Mouse (Mus musculus) heart, embryonic 16.5 days (tissue): ENCODE measurements around the gene Klra9. TPM values are rescaled to one million over a fixed set of nuclear protein-coding genes. Genes with fewer than 3 reads are reported as not detected.
"Not testable (repeated sequence)": the region's sequence is repeated elsewhere in the genome, so short reads cannot be mapped to it uniquely, and the experiment has no call there.

Experiments used
- ATAC-seq: fragments of 200-750 bp; cut with Nextera tagmentation; replicated peaks from 2 replicates; pipeline ENCODE4 v1.8.0; 2017; ENCODE audit warnings: moderate number of reproducible peaks; ENCODE audit not compliant: insufficient read depth, low FRiP score; ENCODE audit errors: extremely low read depth
- H3K27ac ChIP-seq: fragments of 300-500 bp; sonication (generic); 2 replicates; pipeline ENCODE4 v1.5.1; 2014; ENCODE audit warnings: mild to moderate bottlenecking, low read length, control low read depth, moderate library complexity
- H3K27me3 ChIP-seq: fragments of 300-500 bp; sonication (generic); 2 replicates; pipeline ENCODE4 v1.6.1; 2014; ENCODE audit warnings: low read length, mixed read lengths; ENCODE audit not compliant: control insufficient read depth, insufficient read depth
- H3K36me3 ChIP-seq: fragments of 300-500 bp; sonication (generic); 2 replicates; pipeline ENCODE4 v1.6.1; 2014; ENCODE audit not compliant: control insufficient read depth, insufficient read depth
- H3K4me1 ChIP-seq: fragments of 300-500 bp; sonication (generic); 2 replicates; pipeline ENCODE4 v1.6.1; 2014; ENCODE audit warnings: low read length, mixed read lengths; ENCODE audit not compliant: control insufficient read depth, insufficient read depth
- H3K4me2 ChIP-seq: fragments of 300-500 bp; sonication (generic); 2 replicates; pipeline ENCODE4 v1.6.1; 2014; ENCODE audit warnings: low read depth, mild to moderate bottlenecking, control low read depth, low read length
- H3K4me3 ChIP-seq: fragments of 300-500 bp; sonication (generic); 2 replicates; pipeline ENCODE4 v1.5.1; 2014; ENCODE audit warnings: mild to moderate bottlenecking, control low read depth, low read length
- H3K9ac ChIP-seq: fragments of 300-500 bp; sonication (generic); 2 replicates; pipeline ENCODE4 v1.6.1; 2014; ENCODE audit warnings: low read length, control low read depth
- H3K9me3 ChIP-seq: fragments of 300-500 bp; sonication (generic); replicated peaks from 2 replicates; pipeline ENCODE4 v1.6.1; 2016; ENCODE audit warnings: low read length; ENCODE audit not compliant: control insufficient read depth
- WGBS: fragments of 180-500 bp; shearing (Covaris S2); extraction: QIAGEN DNeasy Blood & Tissue Kit; methylation state at CpG from one replicate; pipeline ENCODE4 v1.1.7; 2014; 5-methylcytosine and 5-hydroxymethylcytosine counted together
- polyA plus RNA-seq: library from polyadenylated mRNA; unstranded; fragments of >200 nt; fragmentation: Nextera tagmentation; extraction: Ambion mirVana; gene quantifications from 2 replicates; pipeline ENCODE4 v1.2.1, GENCODE M21; 2015

Klra9 gene
- polyA plus RNA-seq = not detected in 2 replicates

DNA sequence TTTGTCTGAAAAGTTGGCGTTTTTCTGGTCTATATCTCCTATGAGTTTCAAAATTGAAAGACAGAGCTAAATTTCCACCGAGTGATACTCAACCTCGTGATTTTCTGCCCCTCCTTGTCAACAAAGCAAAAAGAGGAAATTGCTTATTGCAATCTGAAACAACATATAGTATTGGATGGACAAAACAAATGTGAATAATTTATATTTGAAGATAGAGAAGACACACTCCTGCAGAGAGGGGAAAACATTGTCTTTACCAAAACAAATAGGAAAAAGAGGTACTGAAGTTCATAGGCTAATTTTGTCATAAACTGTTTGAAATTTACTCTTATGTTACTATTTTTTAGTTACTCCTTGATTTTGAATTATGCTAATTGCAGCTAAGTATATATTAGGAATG, at the start of gene Klra9:
Klra9 (minus strand) TSS at position 101 of the 400 bp plus-strand sequence.
- H3K36me3 ChIP-seq, H3K4me2 ChIP-seq, ATAC-seq, H3K9me3 ChIP-seq, H3K27ac ChIP-seq, H3K4me3 ChIP-seq, H3K27me3 ChIP-seq, H3K9ac ChIP-seq, H3K4me1 ChIP-seq: not testable (repeated sequence)
- WGBS = 43% methylated on average over 3 of the region's 3 CpGs

GRCm38 (mm10) chr6:130237536-130237935, 44.6 kb upstream of the Klra9 start:
- WGBS = 63% methylated on average over 2 of the region's 2 CpGs
- Histone ChIP-seq H3K4me3 (no peak overlapping the region), H3K36me3 (no peaks in the 10 kb centered on the region), H3K9me3 (0 out of 2 replicates have a peak, but pooled peaks cover 2% of the 10 kb centered on the region), H3K9ac (no peak overlapping the region), H3K27me3 (no peaks in the 10 kb centered on the region), H3K27ac (no peak overlapping the region), H3K4me1 (no peaks in the 10 kb centered on the region), H3K4me2 (no peak overlapping the region)
- no peak for ATAC-seq

GRCm38 (mm10) chr6:130236635-130237034, 43.7 kb upstream of the Klra9 start:
- no peak for ATAC-seq
- 37% methylated on average over 1 of the region's 1 CpGs for WGBS

GRCm38 (mm10) chr6:130233222-130233621, 40.3 kb upstream of the Klra9 start, which contains the start of gene Klra7:
Gene Klra7 (minus strand): TSS chr6:130233322.
- ATAC-seq = no peak
- no peak within 1 kb of the TSS for H3K9ac ChIP-seq
- no peaks in the 10 kb centered on the region for H3K27me3 ChIP-seq
- no peaks in the 10 kb centered on the region for H3K4me1 ChIP-seq
- H3K9me3 ChIP-seq = no peaks in the 10 kb centered on the region
- no peak within 1 kb of the TSS for H3K27ac ChIP-seq
- H3K4me2 ChIP-seq = no peak within 1 kb of the TSS
- H3K36me3 ChIP-seq = no peaks in the 10 kb centered on the region
- no peak within 1 kb of the TSS for H3K4me3 ChIP-seq

More at GRCm38 (mm10) chr6:130236635-130237034, 43.7 kb upstream of the Klra9 start:
- H3K4me1 ChIP-seq = no peaks in the 10 kb centered on the region
- H3K9me3 ChIP-seq = 0 out of 2 replicates have a peak, but pooled peaks cover 2% of the 10 kb centered on the region
- H3K27me3 ChIP-seq = no peaks in the 10 kb centered on the region
- H3K9ac ChIP-seq = no peak overlapping the region
- no peaks in the 10 kb centered on the region for H3K36me3 ChIP-seq
- no peak overlapping the region for H3K27ac ChIP-seq
- no peak overlapping the region for H3K4me2 ChIP-seq
- H3K4me3 ChIP-seq = no peak overlapping the region

DNA sequence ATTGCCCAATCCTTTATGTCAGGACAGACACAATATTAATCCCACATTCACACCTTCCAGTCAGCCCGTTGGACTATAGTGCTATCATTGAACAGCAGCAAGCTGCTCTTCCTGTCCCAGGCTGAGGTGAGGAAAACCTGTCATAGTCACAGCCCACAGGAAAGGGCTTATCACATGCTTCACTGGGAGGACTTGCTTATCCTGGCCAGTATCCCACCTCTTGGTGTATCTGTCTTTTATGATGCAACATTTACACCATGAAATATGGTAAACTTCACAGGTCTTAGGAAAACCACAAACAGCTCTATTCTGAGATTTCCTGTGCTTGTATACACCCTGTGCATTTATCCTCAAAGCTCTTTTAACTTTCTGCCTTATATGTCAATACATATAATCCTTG, 4.5 kb upstream of the Klra9 start:
- H3K4me1 ChIP-seq, H3K36me3 ChIP-seq, H3K4me3 ChIP-seq, H3K9ac ChIP-seq, H3K27ac ChIP-seq, H3K27me3 ChIP-seq, ATAC-seq, H3K4me2 ChIP-seq, H3K9me3 ChIP-seq: not testable (repeated sequence)
- WGBS = 68% methylated on average over 1 of the region's 1 CpGs

DNA sequence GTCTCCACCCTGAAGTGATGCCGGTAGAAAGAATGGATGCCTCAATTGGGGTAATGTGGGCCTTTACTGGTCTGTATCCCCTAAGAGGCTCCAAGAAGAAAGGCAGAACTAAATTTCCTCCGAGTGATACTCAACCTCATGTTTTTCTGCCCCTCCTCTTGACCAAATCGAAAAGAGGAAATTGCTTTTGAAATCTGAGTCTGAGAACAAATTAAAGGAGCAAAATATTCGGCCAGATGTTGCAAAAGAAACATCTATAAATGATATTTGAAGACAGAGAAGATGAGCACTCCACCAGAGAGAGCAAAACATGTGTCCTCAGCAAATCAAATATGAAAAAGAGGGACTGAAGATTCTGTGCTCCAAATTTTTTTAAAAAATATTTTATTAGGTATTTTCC, 63.1 kb downstream of the Klra9 start, which contains the start of gene Klra8:
Klra8 (minus strand) TSS at position 101 of the 400 bp plus-strand sequence.
- not testable (repeated sequence) for H3K27ac ChIP-seq, H3K9ac ChIP-seq, H3K4me3 ChIP-seq, H3K4me1 ChIP-seq, H3K27me3 ChIP-seq, ATAC-seq, H3K9me3 ChIP-seq, H3K36me3 ChIP-seq, H3K4me2 ChIP-seq
- 54% methylated on average over 4 of the region's 4 CpGs for WGBS

Other genes with a start within 250 kb of the Klra9 start
- not detected in 2 replicates for gene Klra6, start 166.2 kb downstream of the Klra9 start, polyA plus RNA-seq
- not detected in 2 replicates for gene Klra4, start 125.8 kb downstream of the Klra9 start, polyA plus RNA-seq
- not detected in 2 replicates for gene Klra8, start 63.2 kb downstream of the Klra9 start, polyA plus RNA-seq
- gene Klra7, start 40.2 kb upstream of the Klra9 start, polyA plus RNA-seq = not detected in 2 replicates
- not detected in 2 replicates for gene Klra10, start 88.8 kb upstream of the Klra9 start, polyA plus RNA-seq
- not detected in 2 replicates for gene Klra3, start 144.5 kb upstream of the Klra9 start, polyA plus RNA-seq
- gene Klra1, start 193.8 kb upstream of the Klra9 start, polyA plus RNA-seq = not detected in 2 replicates